Mouse (Mus musculus) kidney, postnatal 25 days (tissue): Measurements from ENCODE around the gene Zfp467.

Source experiments
- DNase-seq, 2 experiments: peaks; one replicate each; pipeline ENCODE4 v3.0.0; 2021; ENCODE audit warnings: mixed read lengths in 2 of 2

Gene Zfp467

DNA sequence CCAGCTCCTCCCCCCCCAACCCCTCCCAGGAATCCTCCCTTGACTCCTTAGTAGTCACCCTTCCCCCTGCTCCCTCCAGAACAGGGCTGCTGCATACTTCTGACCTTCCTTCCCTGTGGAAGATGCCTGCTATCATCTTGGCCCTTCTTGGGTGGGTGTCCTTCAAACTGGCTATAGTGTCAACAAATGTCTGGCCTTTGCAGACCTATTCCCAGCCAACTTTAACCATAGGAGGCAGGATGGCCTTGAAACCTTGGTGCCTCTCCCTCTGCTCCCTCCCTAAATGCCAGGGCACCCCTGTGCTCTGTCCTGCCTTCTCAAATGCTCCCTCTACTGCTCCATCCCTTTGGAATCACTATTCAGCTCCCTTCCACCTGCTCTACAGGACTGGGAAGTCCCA is 6.0 kb downstream of the Zfp467 start:
- DNase-seq, result no peak

DNA sequence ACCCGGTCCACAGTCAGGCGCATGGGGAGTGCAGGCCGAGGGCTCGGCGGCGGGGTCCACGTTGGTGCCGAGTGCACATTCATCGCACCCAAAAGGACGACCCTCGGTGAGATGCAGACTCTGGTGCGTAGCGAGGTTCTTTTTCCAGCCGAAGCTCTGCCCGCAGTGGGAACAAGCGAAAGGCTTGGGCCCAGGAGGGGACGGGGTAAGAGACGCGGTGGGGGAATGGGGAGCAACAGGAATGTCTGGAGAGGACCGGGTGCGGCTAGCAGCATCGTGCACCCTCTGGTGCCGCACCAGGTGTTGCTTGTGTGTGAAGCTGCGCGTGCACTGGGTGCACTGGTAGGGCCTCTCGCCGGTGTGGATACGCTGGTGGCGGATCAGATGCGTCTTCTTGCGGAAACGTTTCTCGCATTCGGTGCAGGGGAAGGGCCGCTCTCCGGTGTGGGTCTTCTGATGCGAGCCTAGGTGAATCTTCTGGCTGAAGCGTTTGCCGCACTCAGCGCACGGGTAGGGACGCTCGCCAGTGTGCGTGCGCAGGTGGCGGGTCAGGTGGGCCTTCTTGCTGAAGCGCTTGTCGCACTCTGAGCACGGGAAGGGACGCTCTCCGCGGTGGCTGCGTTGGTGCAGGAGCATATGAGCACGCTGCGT is 7.0 kb downstream of the Zfp467 start:
- no peak for DNase-seq

DNA sequence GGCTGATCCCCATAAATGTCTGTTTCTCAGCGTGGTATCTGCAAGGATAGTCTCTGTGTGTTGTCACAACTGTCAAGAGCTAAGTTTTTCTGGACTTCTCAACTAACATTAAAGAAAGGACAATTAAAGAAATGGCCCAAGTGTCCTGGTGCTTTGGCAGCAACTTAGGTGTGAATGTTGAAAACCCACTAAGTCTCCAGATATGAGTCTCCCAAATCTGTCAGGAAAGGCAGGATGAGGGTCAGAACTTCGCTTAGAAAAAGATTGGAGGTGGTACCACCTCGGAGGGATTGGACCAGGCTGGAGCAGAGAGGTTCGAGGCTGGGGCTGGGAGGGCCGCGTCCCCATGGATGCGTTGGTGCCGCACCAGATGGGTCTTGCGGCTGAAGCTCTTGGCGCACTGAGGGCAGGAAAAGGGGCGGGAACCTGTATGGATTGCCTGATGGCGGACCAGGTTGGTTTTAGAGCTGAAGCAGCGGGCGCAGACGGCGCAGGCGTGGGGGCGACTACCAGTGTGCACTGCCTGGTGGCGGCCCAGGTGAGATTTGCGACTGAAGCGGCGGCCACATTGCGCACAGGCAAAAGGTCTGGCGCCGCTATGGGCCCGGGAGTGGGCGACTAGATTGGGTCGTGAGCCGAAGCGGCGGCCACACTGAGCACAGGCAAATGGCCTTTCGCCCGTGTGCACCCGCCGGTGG is 7.8 kb downstream of the Zfp467 start:
- no peak for DNase-seq

DNA sequence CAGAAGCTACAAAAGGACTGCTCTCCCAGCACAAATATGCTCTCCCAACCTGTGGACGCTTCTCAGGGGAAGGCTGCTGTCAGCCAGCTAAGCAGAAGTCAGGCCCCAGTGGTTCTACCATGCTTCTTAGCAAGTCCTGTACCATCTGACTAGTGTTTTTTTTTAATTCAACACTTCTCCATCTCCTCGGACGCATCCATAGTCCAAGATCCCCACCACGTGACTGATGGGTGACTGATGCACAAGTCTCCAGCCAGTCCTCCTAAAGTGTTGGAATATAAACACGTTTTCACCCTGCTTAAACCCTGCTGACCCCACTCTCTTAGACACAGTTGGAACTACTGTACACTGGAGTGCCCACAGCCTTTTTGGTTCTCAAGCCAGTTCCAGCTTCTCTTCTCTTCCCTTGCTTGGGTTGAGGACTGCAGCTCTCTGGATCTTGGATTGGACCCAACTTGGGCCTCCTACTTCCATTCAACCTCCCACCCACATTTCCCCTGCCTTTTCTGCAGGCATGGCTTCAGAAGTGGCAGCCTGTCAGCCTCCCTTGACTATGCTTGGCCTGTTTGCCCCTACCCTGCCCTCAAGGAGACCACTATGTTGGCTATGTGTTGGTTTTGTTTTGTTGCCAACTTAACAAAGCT is 9.8 kb downstream of the Zfp467 start:
- DNase-seq, result peak; percentile 55 to 75

DNA sequence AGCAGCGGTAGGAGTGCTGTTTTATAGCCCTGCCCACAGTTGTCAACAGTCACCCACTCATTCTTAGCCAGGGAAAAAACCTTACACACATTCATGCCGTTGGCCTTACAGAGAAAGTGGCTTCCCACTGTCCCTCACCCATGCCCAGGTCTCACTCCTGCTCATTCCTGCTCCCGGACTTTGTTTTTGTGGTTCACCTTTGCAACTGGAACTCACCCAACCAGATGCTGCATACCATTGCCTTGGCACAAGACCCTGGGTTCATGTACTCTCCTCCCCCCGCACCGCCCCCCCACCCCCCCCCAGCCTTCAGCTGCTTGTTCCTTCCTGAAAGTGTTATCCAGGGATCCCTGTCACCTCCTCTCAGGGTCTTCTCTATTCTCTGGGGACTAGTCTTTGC is 10.5 kb downstream of the Zfp467 start:
- peak; percentile 79 to 90 for DNase-seq

DNA sequence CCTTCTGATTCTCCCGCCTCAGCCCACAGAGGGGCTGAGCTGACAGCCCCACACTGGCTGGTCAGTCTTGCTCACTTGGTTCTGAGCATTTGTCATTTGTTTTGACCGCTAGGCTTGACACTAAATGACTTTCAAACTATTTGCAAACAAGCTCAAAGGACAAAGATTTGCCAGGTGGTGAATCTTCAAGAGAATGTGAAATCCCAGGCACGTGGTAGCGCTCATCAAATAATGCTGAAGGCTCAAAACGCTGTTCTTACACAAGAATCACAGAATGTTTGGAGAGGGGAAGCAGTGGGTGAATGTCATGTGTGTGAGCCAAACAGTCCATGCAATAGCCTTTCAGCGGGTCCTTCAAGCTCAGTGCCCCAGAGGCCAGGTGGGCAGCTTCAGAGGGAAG is 11.0 kb downstream of the Zfp467 start:
- peak; percentile 58 for DNase-seq

DNA sequence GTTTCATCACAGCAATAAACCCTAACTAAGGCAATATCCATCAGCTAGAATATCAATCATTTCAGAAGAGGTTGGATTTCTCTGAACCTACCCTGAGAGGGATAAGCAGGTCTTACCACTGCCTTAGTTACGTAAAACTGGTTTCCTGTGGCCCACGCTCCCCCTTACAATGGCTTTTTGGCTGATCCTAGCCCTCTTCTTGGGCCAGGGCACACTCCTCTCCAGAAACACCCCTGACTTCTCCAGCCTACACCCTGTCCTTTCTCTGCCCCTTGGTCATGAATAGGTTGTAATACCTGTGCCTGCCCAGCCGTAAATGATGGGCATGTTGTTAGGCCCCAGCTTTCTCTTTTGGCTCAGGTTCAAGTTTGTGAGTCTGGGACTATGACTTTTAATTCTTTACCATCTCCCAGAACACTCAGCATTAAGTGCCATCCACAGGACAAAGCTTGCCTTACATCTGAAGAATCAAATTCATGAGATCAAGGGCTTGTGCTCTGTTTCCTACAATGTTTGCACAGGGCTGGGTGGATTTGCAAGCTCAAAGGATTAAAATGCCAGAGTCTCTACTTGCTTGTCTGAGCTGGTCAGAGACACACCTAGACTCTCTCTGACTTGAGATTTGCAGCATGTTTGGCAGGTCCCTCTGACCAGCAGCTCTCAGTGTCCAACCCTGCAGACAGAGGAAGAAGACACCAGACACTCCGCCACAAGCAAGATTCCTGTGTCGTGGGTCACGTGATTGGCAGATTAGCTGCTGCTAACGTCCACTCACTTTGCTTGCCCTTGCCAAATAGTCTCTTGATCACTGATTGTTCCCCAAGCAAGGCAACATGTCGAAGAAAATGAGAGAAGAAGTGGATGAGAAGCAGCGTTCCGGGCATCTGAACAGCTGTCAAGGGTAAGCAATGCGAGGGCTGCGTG is 12.5 kb downstream of the Zfp467 start:
- DNase-seq, result no peak

DNA sequence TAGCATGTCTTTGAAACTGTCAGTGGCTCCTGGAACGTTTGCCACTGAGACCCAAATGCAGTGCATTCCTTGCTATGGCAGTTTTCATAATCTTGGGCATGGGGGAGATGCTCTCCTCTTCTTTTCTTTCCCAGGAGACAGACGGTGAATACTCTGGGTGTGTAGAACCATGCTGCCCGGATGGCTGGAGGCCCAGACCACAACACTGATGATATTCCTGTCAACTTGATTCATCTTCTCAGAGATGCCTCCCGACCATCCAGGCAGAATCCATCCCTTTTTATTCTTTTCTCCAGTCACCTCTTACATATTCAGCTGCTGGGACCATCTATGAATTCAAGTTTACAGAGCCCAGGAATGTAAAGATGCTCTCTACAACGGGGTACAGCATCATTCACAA is 14.9 kb downstream of the Zfp467 start:
- no peak for DNase-seq

DNA sequence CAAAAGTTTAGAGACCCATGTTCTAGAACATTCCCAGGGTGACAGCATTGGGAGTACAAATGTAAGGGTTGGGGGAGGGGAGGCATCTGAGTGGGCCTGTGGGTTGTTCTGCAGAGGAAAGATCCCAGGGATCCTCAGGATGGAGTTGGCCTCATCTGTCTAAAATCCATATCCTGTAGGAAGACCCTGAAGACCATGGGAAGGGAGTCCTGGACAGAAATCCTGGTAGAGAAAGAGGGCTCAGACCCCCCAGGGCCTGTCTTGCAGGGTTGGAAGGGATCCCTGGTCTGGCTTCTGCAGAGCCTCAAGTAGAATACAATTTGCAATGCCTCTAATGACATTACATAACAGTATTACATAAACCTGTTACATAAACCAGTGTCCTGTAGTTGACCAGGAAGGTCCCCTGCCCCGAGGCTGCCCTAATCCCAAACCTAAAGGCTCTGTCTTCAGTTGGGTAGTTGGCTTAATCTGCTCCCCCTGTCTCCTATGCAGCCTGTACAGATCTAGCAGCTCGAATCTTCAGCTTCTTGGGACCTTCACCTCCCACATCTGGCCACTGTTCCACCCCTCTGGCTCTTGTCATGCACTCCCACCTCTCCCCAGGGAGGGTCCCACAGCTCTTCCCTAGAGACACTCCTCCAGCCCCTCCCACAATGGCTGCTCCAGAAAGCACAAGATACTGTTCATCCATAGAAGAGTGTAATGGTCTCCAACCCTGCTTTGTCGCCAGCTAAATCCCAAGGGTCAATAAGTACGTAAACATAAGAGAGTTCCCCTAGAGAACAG is 16.7 kb downstream of the Zfp467 start:
- DNase-seq, result peak in 1 of 2 experiments; percentile 78

DNA sequence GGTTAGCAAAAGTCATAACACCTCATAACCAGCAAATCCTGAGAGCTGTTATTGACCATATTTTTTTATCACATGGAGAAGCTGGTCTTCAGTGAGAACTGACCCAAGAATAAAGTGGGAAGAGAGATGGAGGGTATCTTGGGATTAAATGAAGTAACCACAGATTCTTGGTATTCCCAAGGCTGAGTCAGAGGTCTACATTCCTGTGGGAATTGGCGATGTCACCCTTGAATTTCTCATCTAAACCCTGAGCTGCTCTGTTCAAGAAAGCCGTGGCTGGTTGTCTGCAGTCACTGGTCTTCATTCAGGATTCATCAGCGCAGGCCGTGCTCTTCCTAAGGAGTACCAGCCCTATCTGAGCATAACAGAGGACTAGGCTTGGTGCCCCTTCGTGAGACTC is 18.7 kb downstream of the Zfp467 start:
- DNase-seq, result no peak

DNA sequence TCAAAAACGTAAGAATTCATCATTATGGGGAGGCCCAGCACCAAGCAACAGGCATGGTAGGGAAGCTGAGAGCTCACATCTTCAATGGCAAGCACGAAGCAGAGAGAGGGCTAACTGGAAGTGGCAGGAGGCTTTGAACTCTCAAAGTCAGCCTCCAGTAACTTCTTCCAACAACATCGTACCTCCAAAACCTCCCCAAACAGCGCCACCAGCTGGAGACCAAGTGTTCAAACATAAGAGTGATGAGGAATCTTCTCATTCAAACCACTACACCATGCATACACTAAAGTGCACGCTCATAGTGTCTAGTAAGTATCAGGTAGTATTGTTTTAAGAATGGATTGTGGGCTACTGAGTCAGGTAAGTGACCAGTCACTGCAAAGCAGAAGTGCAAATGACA is 21.6 kb downstream of the Zfp467 start:
- DNase-seq, result no peak

DNA sequence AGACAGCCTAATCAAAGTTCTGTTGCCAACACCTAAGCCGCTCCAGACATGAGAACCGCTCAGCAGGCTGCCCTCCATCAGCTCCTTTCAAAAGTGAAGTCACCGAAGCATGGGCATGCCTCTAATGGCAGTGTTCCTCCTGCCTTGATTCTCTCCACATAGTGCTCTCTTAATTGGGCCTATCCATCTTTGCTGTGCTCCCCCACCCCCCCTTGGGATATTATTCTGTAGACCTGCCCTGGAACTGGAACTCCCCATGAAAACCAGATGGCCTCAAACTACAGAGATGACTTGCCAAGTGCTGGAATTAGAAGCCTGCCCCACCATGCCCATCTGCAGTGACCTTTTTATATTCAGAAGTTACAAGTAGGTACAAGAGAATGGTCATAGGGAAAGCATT is 22.3 kb downstream of the Zfp467 start:
- DNase-seq, result no peak

DNA sequence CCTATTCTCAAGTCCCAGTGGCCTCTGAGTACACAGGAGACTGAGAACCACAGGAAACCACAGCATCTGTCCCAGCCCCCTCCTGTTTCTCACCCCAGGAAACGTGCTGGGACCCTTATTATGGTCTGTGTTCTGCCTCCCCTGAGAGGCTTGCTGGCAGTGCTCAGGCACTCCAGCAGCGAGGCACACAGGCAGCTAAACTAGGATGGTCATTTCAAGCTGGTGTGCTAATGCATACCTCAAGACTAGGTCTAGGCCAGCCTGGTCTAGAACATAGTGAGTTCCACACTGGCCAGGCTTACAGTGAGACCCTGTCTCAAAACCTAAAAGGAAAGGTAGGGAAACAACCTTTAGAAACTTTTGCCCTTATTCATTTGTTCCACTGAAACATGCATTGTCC is 25.0 kb downstream of the Zfp467 start:
- no peak for DNase-seq

DNA sequence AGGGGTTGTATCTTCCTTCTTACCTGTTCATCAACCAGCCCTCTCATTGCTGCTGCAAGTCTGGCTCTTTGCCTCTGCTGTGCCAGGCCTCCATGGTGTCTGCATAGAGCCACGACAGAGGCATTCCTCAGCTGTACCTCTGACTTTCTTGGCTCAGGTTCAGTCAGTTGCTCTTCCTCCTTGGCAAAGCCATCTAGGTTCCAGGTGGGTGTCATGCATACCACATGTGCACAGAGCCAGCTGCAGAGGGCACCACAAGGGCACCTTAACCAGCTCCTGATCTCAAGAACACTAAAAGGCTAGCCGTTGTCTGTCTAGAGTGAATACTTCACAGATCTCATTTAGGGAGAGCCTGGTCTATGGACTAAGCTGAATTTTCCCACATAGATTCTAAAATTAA is 29.1 kb downstream of the Zfp467 start:
- peak; percentile 46 to 76 for DNase-seq

DNA sequence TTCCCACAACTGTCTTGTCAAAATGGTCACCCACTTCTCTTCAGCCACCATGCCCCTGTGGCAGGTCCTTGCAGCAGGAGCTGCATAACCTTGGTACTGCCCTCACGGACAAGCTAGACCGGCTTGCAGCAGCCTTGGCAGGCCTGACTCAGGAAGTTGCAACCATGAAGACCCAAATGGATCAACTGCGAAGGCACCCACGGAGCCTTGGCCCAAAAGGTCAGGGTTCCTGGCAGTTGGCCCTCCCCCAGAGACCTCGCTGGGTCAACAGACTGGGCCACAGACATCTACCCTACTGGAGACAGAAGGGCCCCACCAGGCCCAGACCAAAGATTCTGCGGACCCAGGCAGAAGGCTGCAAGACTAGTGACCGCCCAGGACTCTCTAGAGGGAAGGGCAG is 30.0 kb downstream of the Zfp467 start:
- peak in 1 of 2 experiments; percentile 70 for DNase-seq

DNA sequence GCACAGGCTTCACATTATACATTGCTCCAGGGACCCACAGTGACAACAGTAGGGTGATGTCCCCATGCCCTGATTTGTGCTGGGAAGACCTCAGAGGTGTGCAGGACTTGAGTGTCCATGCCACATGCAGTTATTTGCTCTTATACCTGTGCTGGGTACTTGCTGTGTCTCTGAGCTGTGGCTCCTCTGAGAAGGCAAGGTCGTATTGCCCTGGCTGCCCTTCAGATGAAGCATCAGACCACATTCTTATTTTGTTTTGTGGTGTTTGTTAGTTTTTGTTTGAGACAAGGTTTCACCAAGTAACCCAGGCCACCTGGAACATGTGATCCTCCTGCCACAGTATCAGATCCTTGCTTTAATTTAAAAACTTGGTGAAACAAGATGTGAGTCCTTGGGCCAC is 30.7 kb downstream of the Zfp467 start:
- no peak for DNase-seq

DNA sequence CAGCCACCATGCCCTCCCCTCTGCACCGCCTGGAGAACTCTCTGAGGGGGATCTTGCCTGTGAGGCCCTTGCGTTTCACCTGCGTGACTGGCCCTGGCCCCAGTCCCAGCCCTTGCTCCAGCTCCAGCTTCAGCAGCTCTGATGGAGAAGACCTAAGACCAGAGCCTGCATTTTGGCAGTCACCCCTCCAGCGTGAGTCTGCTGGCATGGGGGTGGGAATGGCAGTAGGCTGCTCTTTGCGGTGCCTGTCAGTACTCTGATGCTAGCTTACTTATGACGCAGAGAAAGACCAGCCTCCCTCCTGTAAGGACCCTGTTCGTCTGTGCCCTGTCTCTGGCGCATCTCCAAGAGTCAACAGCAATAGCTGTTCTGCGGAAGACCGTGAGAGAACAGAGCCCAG is 32.5 kb downstream of the Zfp467 start:
- no peak for DNase-seq

DNA sequence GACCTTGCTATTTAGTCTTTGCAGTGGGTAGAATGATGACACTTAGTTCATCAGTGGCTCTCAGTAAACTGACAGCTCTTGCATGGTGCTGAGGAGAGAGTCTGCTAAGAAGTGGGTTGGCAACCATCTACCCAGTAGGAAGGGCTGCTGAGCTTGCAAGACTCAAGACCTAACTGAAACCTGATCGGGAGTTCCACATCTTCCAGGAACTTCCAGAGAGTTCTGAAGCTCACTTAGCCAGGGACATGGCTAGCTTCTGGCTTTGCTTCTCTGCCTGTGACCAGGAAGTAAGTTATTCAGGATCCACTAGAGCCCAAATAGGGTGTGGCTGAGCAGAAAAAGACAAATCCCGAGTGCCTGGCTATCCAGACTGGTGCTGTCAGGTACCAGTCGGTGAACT is 33.0 kb downstream of the Zfp467 start:
- no peak for DNase-seq

DNA sequence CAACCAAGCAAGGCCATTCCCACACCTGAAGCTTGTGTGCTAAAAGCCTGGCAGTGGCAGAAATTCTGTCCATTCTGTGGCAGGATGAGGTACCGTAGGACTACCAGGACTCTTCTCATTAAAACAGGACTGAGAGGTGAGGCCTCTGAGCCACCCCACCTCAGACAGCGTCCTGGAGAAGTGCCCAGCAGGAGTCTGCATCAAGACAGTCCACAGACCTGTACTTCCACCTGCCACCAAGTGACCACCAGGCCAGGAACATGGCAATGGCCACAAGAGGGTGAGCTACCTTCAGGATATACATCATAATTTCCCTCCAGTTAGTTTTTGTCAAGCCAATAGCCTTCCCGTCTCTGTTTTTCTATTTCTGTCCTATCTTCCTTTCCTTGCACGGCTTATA is 33.5 kb downstream of the Zfp467 start:
- DNase-seq, result no peak

DNA sequence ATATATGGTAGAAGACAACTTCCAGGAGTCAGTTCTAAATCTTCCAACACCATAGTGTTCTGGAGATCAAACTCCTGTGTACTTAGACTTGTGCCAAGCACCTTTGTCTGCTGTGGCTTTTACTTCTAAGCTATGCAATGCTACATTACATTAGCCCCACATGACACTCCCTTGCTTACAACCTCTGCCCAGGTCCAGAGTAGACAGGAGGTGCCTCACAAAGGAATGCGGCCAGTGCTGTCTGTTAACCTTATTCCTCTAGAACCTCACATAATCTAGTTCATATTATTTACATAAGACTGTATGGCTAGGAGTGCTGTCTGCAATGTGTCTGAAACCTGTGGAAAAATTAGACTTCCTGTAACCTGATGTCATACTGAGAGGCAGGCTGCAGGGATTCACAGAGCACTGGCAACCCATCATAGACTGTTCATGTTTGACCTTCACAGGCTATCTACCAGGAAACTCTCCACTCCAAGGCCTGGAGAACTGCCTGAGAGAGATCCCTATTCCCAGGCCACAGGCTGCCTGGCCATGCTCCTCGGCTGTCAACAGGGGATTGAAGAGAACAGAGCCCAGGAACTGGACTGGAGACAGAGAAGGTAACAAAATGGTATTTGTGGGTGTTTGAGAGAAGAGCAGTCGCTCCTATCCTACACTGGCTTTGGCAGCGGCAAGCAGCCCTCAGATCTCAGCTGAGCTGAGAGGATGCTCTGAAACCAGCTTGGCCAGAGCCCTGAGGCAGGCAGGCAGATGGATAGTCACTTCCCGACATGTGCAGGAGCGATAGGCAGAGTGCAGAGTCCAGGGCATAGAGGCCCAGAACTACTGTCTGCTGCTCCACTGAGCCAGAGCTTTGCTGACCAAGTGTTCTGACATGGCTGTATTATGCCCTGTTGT is 34.2 kb downstream of the Zfp467 start:
- peak; percentile 30 to 70 for DNase-seq

DNA sequence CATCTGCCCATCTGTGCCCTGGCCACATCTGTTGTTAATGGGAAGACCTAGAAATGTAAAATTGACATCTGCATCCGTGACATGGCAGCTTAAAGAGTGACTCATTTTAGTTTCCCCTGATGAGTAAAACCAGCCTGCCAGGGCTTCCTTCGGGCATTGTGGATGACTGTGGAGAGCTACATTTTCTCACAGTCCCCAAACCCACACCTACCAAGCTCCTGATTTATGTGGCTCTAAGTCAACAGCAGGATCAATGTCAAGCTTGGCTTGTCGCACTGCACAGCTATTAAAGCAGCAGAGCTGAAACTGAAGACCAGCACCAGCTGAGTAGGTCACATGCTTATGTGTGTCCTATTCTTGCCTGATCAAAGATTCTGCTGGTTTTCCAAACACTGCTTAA is 35.1 kb downstream of the Zfp467 start:
- DNase-seq, result peak in 1 of 2 experiments; percentile 34
